Mouse (Mus musculus) cerebellum, adult 2 months (tissue): Measurements from ENCODE around the gene Ugt2b34. TPM values are rescaled to one million over a fixed set of nuclear protein-coding genes. Genes with fewer than 3 reads are reported as not detected.

Experiments used
- DNase-seq, 2 experiments: peaks; one replicate each; pipeline ENCODE4 v3.0.0; 2021
- H3K27ac ChIP-seq: fragments of 200-500 bp; 2 replicates; pipeline ENCODE4 v1.5.1; 2012; ENCODE audit warnings: low read length, control low read depth, inconsistent platforms; ENCODE audit not compliant: insufficient read depth
- H3K27me3 ChIP-seq: fragments of 200-500 bp; 2 replicates; pipeline ENCODE4 v1.6.1; 2012; ENCODE audit warnings: inconsistent platforms, mild to moderate bottlenecking, low read length, moderate library complexity; ENCODE audit not compliant: control insufficient read depth, insufficient read depth
- H3K4me1 ChIP-seq: fragments of 200-500 bp; 2 replicates; pipeline ENCODE4 v1.6.1; 2011; ENCODE audit warnings: low read length; ENCODE audit not compliant: control insufficient read depth, insufficient read depth
- H3K4me3 ChIP-seq: fragments of 200-500 bp; replicated peaks from 2 replicates; pipeline ENCODE3; 2011; ENCODE audit warnings: mild to moderate bottlenecking, low read depth, low read length, control low read depth; ENCODE audit not compliant: insufficient read depth
- CTCF ChIP-seq: fragments of 200-500 bp; IDR thresholded peaks from 2 replicates; pipeline ENCODE4 v1.5.1; 2011; ENCODE audit warnings: low read depth, mild to moderate bottlenecking, control low read depth, low read length, moderate library complexity, borderline replicate concordance; ENCODE audit not compliant: insufficient read depth
- POLR2A ChIP-seq: fragments of 200-500 bp; IDR thresholded peaks from 2 replicates; pipeline ENCODE4 v1.6.1; 2011; ENCODE audit warnings: low read length, control low read depth, borderline replicate concordance; ENCODE audit not compliant: insufficient read depth
- WGBS: fragments of 180-500 bp; shearing (Covaris S2); methylation state at CpG from one replicate; pipeline ENCODE4 v1.1.7; 2018; 5-methylcytosine and 5-hydroxymethylcytosine counted together
- polyA plus RNA-seq: library from polyadenylated mRNA; depleted of rRNA; stranded (reverse); fragments of >200 nt; gene quantifications from 2 replicates; pipeline ENCODE4 v1.2.3, GENCODE M21; 2012; rRNA removed

Ugt2b34 gene
- polyA plus RNA-seq, 1 experiment = not detected

DNA sequence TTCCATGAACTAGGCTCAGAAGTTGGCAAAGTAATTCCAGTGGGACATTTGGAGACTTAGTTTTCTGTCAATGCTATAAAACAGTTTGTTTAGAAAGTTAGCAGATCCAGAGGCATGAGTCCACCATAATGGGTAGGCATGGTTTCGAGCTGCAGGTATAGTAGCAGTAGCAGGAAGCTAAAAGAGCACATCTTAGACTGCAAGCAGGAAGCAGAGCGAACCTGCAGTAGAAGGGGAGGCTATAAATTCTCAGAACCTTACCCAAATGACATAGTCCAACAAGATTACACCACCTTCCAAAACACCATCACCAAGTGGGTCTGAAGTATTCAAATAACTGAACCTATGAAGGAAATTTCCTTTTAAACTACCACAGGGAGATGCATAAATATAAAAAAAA is 66.5 kb downstream of the Ugt2b34 start:
- no peak for DNase-seq
- TF ChIP-seq CTCF (no peak), POLR2A (no peak)
- Histone ChIP-seq H3K27ac (no peak overlapping the region), H3K4me1 (no peaks in the 10 kb centered on the region), H3K4me3 (no peak overlapping the region), H3K27me3 (no peaks in the 10 kb centered on the region)
- WGBS = 95% methylated on average over 2 of the region's 2 CpGs

Other genes starting within 250 kb of the Ugt2b34 start
- not detected in 2 replicates for gene Tmprss11b, start 230.6 kb downstream of the Ugt2b34 start, polyA plus RNA-seq
- not detected in 2 replicates for gene Tmprss11e, start 161.1 kb downstream of the Ugt2b34 start, polyA plus RNA-seq
- 64.7 and 68.9 TPM in 2 replicates for gene Ythdc1, start 102.7 kb downstream of the Ugt2b34 start, polyA plus RNA-seq
- not detected in 2 replicates for gene Ugt2b1, start 19.6 kb upstream of the Ugt2b34 start, polyA plus RNA-seq
- not detected in 2 replicates for gene Ugt2b35, start 93.9 kb upstream of the Ugt2b34 start, polyA plus RNA-seq
- gene Ugt2b36, start 185.6 kb upstream of the Ugt2b34 start, polyA plus RNA-seq = not detected in 2 replicates
- 0.15 and 0.17 TPM in 2 replicates for gene Ugt2b5, start 233.4 kb upstream of the Ugt2b34 start, polyA plus RNA-seq